Mouse (Mus musculus) layer of hippocampus, adult 2 months (tissue): ENCODE results near the gene Mpc2. TPM values are rescaled to one million over a fixed set of nuclear protein-coding genes. Genes with fewer than 3 reads are reported as not detected.

Source experiments
- DNase-seq, 2 experiments: peaks; one replicate each; pipeline ENCODE4 v3.0.0; 2022; ENCODE audit warnings: low spot score in 2 of 2
- H3K27ac ChIP-seq: fragments of 200-600 bp; 2 replicates; pipeline ENCODE4 v1.8.1; 2022
- H3K4me3 ChIP-seq: fragments of 200-600 bp; 2 replicates; pipeline ENCODE4 v1.8.1; 2022; ENCODE audit warnings: mild to moderate bottlenecking
- CTCF ChIP-seq: fragments of 200-600 bp; conservative IDR thresholded peaks from 2 replicates; pipeline ENCODE4 v1.8.1; 2022; ENCODE audit warnings: antibody characterized with exemption, mild to moderate bottlenecking, moderate library complexity
- long read RNA-seq, 2 experiments: library from polyadenylated mRNA; stranded (forward); transcript quantifications; one replicate each; pipeline ENCODE4 v2.0.0; 2021; ENCODE audit warnings: borderline mapping rate in 2 of 2
- total RNA-seq, 2 experiments: library from RNA; stranded (reverse); gene quantifications; 2 replicates each; pipeline ENCODE4 v1.2.3; 2021

Gene Mpc2
- total RNA-seq, result 100 to 1,000 TPM; 122 to 126 TPM
- long read RNA-seq, experiment 1, transcript Mpc2-201 (5 exons, 1,025 nt), result major isoform, 87 of 90 reads
- long read RNA-seq, experiment 1, partial matches to known transcripts, result 0 of 90 reads
- long read RNA-seq, experiment 1, other reads (novel, unspliced or antisense), result 2 of 90 reads
- long read RNA-seq, experiment 2, transcript Mpc2-201 (5 exons, 1,025 nt), result major isoform, 155 of 158 reads
- long read RNA-seq, experiment 2, partial matches to known transcripts, result 1 of 158 reads
- long read RNA-seq, experiment 2, other reads (novel, unspliced or antisense), result 2 of 158 reads

- TF ChIP-seq CTCF, result no peak
- Histone ChIP-seq H3K4me3 (peak within 1 kb of the TSS; percentile 77), H3K27ac (peak within 1 kb of the TSS; percentile 93)
- peak; percentile 100 for DNase-seq
Observed at GRCm38 (mm10) chr1:165460360-165460800, at the start of gene Mpc2, which contains the start of gene Dcaf6. Gene Mpc2 (plus strand): TSS chr1:165460637. Gene Dcaf6 (minus strand): TSS chr1:165460475.

- no peak overlapping the region for H3K4me3 ChIP-seq
- DNase-seq, result no peak
- H3K27ac ChIP-seq, result no peak overlapping the region
- TF ChIP-seq CTCF, result no peak
Observed at GRCm38 (mm10) chr1:165421357-165421915, 39.0 kb upstream of the Mpc2 start.

- Histone ChIP-seq H3K27ac (no peak overlapping the region), H3K4me3 (no peak overlapping the region)
- TF ChIP-seq CTCF, result no peak
- no peak for DNase-seq
Observed at GRCm38 (mm10) chr1:165426254-165426653, 34.2 kb upstream of the Mpc2 start.

GRCm38 (mm10) chr1:165432883-165433282, 27.6 kb upstream of the Mpc2 start:
- no peak for DNase-seq

GRCm38 (mm10) chr1:165438289-165439021, 22.0 kb upstream of the Mpc2 start:
- no peak for DNase-seq
- Histone ChIP-seq H3K27ac (no peak overlapping the region), H3K4me3 (no peak overlapping the region)
- no peak for TF ChIP-seq CTCF

More at GRCm38 (mm10) chr1:165432883-165433282, 27.6 kb upstream of the Mpc2 start:
- Histone ChIP-seq H3K27ac (no peak overlapping the region), H3K4me3 (no peak overlapping the region)
- no peak for TF ChIP-seq CTCF

GRCm38 (mm10) chr1:165440788-165441187, 19.6 kb upstream of the Mpc2 start:
- no peak for DNase-seq
- TF ChIP-seq CTCF, result no peak
- no peak overlapping the region; the same call in 1 of the 2 replicates for H3K27ac ChIP-seq
- H3K4me3 ChIP-seq, result no peak overlapping the region

- no peak for TF ChIP-seq CTCF
- DNase-seq, result no peak
- Histone ChIP-seq H3K4me3 (no peak overlapping the region), H3K27ac (no peak overlapping the region)
Observed at GRCm38 (mm10) chr1:165441201-165441600, 19.2 kb upstream of the Mpc2 start.

GRCm38 (mm10) chr1:165441719-165442118, 18.7 kb upstream of the Mpc2 start:
- H3K4me3 ChIP-seq, result no peak overlapping the region
- TF ChIP-seq CTCF, result no peak
- no peak for DNase-seq
- no peak overlapping the region for H3K27ac ChIP-seq

GRCm38 (mm10) chr1:165459041-165459502, 1.4 kb upstream of the Mpc2 start:
- no peak for DNase-seq
- H3K4me3 ChIP-seq, result peak overlapping the region; percentile 77
- H3K27ac ChIP-seq, result peak overlapping the region; percentile 93
- TF ChIP-seq CTCF, result no peak

- TF ChIP-seq CTCF, result no peak
- peak overlapping the region; percentile 93 for H3K27ac ChIP-seq
- peak in 1 of 2 experiments; percentile 37 for DNase-seq
Observed at GRCm38 (mm10) chr1:165459503-165460181, 795 bp upstream of the Mpc2 start.

GRCm38 (mm10) chr1:165460801-165461377, 452 bp downstream of the Mpc2 start:
- H3K4me3 ChIP-seq, result peak overlapping the region; percentile 77
- peak overlapping the region; percentile 93 for H3K27ac ChIP-seq
- TF ChIP-seq CTCF, result peak; percentile 78
- DNase-seq, result peak; percentile 98 to 99

More at GRCm38 (mm10) chr1:165459503-165460181, 795 bp upstream of the Mpc2 start:
- H3K4me3 ChIP-seq, result peak overlapping the region; percentile 77

- H3K27ac ChIP-seq, result peak overlapping the region; percentile 93
- peak overlapping the region; percentile 77 for H3K4me3 ChIP-seq
- no peak for TF ChIP-seq CTCF
- DNase-seq, result no peak
Observed at GRCm38 (mm10) chr1:165461681-165462080, 1.2 kb downstream of the Mpc2 start.
